Mouse (Mus musculus): ENCODE measurements around the gene She.

She gene

DNA sequence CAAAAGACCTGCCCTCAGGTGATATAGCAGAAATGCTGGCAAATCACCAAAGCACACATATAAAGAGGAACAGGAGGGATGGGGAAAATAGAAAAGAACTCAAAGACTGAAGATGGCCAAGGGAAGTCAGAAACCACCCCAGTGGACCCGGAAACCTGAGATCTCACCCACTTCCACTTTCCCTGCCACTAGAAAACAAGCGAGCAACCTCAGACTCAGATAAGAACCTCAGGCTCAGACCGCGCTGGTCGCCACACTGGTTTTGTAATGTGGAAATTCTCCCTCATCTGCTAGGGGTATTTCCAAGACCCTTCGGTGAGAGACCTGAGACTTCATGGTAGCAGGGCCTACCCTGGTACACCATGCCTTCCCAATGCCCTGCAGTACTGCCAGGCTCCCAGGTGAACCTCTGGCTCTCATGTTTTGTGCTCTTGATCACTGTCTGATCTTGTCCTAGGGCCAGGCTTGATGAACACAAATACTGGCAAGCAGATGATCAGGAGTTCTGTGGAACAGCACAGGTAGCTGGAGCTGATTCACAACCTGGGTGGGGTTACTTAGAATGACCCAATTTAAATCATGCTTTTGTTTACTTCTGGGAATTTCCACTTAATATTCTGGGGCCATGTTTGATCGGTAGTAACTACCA lies 56.5 kb downstream of the She start:
- no peak for DNase-seq

DNA sequence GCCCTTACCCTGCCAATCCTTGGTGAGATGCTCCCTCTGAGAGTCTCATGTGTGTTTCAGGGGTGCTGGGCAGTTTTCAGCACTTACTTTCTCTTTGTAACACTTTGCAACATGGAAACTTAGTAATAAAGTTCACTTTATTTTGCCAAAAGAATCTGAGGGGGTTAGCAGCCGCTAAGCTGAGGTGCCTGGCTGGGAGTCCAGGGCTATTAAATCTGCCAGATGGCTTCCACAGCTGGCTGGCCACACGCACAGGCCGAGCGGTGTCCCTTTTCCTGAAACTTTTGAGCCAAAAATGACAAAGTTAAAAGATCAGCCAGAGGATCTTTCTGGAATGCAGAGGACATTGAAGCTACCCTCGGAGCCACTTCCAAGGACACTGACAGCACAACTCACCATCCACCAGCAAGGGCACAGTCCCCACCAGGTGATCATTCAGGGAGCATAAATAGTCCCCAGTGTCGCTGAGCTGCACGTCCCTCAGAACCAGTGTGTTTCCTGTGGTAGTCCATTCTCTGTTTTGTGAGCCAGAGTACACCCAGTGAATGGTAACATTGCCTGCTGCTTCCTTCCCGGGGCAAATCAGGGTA lies 58.8 kb downstream of the She start:
- DNase-seq: no peak

DNA sequence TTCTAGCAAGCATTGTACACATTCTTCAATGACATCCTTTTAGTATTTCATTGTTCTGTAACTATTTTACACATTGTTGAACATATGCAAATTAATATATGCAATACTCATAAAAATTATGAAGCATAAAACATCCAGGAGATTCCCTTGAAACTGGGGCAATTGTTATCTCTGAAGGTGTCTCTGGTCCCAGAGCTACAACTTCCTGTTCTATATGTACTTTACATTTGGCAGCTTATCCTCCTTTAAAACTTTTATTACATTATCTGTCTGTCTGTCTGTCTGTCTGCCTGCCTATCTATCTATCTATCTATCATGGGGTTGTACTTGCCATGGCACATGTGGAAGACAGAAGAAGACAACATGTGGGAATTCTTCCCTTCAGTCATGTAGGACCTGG lies 60.5 kb downstream of the She start:
- no peak for DNase-seq

DNA sequence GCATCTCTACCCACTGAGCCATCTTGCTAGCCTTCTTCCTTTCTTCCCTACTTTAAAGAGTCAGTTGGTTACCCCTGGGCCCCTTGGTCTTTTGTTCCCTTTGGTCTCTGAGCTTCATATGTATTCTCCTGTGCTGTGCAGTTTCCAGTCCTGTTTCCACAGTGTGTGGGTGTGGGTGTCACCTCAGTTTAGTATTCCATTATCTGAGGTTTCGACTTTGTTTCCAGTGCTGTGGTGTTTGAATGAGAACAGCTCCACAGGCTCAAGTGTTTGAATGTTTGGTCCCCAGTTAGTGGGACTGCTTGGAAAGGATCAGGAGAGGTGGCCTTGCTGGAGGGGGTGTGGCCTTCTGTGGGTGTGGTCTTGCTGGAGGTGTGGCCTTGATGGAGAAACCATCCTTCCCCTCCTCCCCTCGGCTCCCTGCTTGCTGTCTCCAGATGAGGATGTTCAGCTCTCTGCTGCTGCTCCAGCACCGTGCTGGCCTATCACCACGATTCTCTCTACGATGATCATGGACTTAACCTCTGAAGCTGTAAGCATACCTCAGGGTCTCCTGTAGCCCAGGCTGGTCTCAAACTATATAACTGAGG lies 61.4 kb downstream of the She start:
- no peak for DNase-seq

DNA sequence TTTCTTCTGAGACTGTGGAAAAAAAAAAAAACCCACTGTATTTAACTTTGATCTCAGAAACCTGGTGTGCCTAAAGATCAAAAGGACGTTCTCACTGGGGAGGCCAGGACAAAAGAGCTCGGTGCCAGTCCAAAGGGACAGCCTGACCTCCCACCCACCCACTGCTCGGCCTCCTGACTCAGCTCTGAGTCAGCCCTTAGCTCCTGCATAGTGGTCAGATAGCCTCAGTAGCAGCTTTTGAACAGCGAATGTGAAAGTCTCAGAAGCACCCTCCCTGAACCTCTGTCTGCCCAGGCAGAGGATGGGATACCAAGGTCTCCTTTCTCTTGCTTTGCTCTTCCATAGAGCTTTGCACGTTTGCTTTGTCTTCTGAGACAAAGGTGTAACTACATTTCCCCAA lies 65.4 kb downstream of the She start:
- DNase-seq: no peak

DNA sequence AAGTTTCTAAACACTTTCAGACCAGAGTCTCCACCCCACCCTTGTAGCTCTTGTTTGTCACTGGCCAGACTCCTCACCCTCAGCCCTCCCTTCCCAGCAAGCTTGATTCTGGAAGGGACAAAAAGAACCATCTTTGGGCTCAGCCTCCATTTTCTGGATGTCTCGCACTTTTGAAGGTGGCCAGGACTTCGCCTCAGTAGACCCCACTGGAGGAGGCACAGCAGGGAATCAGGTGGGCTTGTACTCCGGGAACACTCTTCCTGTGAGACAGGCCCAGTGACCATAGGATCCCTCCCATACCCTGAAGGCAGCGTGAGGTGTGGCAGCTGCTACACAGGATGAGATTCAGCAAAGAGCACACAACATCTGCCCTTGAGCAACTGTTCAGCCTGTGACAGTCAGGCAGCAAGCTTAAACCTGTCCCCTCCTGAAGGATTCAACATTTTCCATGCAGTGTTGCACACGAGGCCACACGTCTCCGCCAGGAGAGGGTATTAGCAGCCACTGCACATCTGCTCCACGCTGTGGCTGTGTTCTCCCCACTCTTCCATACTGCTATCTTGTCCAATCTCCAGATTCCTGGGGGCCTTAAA lies 66.1 kb downstream of the She start:
- DNase-seq: no peak

DNA sequence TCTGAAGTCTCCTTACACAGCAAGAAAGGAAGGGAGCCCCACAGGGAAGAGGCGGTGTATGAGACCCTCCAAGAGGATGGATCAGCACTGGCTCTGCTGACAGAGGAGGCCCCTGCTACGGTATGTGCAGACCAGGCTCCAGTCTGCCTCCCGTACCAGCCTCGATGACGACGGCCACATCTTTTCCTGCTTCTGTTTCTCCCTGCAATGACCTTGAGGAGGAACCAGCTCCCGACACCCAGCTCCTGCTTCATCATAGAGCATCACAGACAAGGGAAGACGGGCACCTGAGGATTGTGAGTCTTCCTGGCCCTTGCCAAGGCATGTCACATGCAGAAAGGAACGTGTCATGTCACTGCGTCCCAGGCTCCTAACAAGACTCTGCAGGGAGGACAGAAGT lies 66.8 kb downstream of the She start:
- no peak for DNase-seq

DNA sequence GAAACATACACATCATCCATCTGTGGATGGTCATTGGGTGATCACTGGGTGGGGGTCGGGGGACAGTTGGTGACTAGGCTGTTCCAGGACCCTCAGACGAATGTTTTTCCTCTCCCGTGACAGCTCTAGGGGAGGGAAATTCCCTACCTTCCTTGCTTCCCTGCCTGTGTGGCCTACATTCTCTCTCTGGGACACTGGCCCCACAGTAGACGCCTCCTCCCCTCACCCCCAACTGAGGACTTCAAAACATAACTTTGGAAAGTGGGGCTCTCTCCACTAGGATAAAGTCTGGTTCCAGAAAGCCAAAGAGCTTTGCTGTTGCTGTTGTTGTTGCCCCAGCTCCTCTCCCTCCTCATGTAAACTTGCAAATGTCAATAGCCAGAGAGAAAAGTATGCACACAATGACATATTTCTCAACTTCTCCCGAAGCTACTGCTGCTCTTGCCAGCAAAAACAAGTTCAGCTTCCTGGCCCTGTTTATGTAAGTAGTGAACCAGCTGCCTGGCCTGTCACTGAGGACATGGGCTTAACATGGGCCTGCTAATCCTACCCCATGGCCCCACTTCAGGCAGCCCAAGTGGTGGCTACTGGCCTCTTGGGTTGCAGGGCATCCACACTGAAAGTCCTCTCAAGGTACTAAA lies 67.8 kb downstream of the She start:
- no peak for DNase-seq

DNA sequence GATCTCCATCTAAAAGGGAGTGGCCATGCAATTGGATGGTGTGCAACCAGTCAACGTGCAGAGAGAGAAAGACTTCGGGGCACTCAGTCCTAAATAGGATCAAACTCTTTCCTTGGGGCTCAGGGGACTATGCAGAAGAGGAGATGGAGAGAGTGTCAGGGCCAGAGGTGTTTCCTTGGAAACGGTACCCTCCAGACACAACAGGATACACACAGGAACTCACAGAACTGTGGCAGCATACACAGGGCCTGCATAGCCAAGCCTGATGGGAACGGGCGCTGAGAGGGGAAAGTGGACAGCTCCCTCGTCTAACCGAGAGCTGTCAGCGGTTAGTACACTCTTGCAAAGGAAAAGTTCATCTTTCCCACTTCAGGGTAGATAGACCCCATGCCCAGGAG lies 68.3 kb downstream of the She start:
- no peak for DNase-seq

DNA sequence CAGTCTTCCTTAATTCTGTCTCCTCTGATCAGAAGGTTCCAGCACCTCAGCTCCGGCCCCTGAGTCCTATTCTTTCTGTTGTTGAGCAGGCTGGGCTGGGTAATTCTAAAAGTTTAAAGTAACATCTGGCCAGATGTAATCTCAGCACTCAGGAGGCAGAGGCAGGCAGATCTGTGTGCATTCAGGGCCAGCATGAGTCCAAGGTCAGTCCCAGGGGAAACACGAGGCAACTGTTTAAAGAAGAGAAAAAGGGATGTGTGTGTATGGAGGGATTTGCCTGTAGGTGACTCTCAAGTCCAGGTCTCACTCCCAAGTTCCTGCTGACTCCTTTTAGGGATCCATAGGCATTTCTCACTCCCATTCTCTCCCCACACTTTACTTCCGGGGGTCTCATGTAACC lies 76.7 kb downstream of the She start:
- no peak for DNase-seq

All from cerebellum, adult 8-10 months (tissue).